Mouse (Mus musculus): ENCODE results near the gene Gm13871.
"Not testable (repeated sequence)": the region's sequence is repeated elsewhere in the genome, so short reads cannot be mapped to it uniquely, and the experiment has no call there.

The Gm13871 gene

DNA sequence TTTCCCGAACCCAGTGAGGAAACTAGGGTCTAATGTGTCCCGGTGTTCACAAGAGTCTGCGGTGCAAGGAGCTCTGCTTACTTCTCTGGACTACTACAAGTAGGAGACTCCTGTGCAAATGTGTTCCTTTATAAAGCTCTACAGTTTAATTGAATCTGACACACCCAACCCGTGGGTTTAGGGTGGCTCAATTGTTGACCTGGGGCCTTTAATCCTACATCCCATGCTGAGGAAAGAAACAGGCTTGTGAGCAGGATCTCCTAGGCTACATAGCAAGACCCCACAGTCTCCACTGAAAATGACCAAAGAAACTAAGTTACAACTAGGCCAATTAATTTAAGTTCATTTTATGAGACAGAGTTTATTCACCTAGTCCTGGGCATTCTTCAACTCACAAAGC is at the start of gene Gm13871:
Gene Gm13871, minus strand, starts transcription at position 101 of the 400 bp plus-strand sequence.
- DNase-seq, result not testable (repeated sequence)

DNA sequence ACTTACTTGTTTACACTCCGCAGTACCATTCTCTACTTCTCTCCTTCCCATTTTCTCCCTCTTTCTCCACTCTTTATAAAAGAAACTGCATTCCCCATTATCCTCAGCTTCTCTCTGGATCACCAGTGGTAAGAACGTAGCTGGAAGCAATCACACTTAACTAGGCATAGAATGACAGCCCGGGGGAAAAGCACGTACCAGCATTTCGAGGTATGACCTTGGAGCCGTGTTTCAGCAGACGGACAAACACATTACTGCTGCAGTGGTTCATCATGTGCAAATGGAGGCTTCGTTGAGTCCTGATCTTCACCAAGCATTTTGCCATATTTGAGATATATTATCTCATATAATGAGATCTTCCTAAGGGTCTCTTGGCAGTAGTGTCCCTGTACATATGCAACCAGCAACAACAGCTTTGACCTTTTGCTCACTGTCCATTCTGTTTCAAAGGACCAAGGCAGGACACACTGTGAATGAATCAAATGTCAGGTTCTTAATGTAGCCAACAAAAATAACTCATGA is 44.7 kb upstream of the Gm13871 start, which contains the start of gene 2310002L09Rik:
Gene 2310002L09Rik, minus strand, starts transcription at position 472 of the 522 bp plus-strand sequence.
- no peak for DNase-seq

DNA sequence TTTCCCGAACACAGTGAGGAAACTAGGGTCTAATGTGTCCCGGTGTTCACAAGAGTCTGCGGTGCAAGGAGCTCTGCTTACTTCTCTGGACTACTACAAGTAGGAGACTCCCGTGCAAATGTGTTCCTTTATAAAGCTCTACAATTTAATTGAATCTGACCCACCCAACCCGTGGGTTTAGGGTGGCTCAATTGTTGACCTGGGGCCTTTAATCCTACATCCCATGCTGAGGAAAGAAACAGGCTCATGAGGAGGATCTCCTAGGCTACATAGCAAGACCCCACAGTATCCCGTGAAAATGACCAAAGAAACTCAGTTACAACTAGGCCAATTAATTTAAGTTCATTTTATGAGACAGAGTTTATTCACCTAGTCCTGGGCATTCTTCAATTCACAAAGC is 14.9 kb upstream of the Gm13871 start, which contains the start of gene Gm11756:
Gene Gm11756, minus strand, starts transcription at position 101 of the 400 bp plus-strand sequence.
- not testable (repeated sequence) for DNase-seq

DNA sequence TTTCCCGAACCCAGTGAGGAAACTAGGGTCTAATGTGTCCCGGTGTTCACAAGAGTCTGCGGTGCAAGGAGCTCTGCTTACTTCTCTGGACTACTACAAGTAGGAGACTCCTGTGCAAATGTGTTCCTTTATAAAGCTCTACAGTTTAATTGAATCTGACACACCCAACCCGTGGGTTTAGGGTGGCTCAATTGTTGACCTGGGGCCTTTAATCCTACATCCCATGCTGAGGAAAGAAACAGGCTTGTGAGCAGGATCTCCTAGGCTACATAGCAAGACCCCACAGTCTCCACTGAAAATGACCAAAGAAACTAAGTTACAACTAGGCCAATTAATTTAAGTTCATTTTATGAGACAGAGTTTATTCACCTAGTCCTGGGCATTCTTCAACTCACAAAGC is 14.7 kb downstream of the Gm13871 start, which contains the start of gene Gm11757:
Gene Gm11757, minus strand, starts transcription at position 101 of the 400 bp plus-strand sequence.
- not testable (repeated sequence) for DNase-seq

DNA sequence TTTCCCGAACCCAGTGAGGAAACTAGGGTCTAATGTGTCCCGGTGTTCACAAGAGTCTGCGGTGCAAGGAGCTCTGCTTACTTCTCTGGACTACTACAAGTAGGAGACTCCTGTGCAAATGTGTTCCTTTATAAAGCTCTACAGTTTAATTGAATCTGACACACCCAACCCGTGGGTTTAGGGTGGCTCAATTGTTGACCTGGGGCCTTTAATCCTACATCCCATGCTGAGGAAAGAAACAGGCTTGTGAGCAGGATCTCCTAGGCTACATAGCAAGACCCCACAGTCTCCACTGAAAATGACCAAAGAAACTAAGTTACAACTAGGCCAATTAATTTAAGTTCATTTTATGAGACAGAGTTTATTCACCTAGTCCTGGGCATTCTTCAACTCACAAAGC is 29.6 kb downstream of the Gm13871 start, which contains the start of gene Gm11758:
Gene Gm11758, minus strand, starts transcription at position 101 of the 400 bp plus-strand sequence.
- DNase-seq, result not testable (repeated sequence)

All from thymus, postnatal 36 days (tissue).